Mouse (Mus musculus): ENCODE results near the gene 2210407C18Rik. TPM values are rescaled to one million over a fixed set of nuclear protein-coding genes. Genes with fewer than 3 reads are reported as not detected.

2210407C18Rik gene
- polyA plus RNA-seq, 1 experiment from 2014 or later = not detected

DNA sequence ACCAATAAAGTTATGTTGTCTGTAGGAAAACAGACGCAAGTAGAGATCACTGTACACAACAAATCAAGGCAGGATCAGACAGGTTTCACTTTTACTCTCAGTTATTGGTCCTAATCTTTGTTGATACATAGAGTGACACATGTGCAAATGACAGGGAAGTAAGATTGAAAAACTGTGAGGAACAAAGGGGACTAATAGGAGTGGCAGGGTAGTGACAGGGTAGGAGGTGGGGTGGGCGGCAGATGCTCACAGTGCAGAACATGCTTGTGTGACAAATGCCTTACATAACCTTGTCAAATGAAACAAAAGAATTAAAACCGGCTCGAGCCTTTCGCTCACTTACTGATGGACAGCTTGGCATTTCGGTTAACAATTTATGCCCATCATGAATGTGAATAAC, 2.9 kb upstream of the 2210407C18Rik start:
- no peak overlapping the region for H3K4me2 ChIP-seq (replicated peaks)
- H3K36me3 ChIP-seq = no peaks in the 10 kb centered on the region
- H3K4me3 ChIP-seq = no peak overlapping the region
- no peaks in the 10 kb centered on the region for H3K9me3 ChIP-seq
- 75% methylated on average over 6 of the region's 6 CpGs for WGBS
- H3K9ac ChIP-seq = no peak overlapping the region
- H3K27ac ChIP-seq = no peak overlapping the region
- no peak for ATAC-seq (ENCODE audit: low FRiP score, low read depth)
- H3K27me3 ChIP-seq = no peaks in the 10 kb centered on the region
- H3K4me1 ChIP-seq = no peaks in the 10 kb centered on the region

- ATAC-seq (ENCODE audit: low FRiP score, low read depth) = no peak
- no peak overlapping the region for H3K27ac ChIP-seq
- H3K4me3 ChIP-seq = no peak overlapping the region
- H3K9me3 ChIP-seq = no peaks in the 10 kb centered on the region
- no peaks in the 10 kb centered on the region for H3K27me3 ChIP-seq
- no peaks in the 10 kb centered on the region for H3K4me1 ChIP-seq
- WGBS = 73% methylated on average over 3 of the region's 3 CpGs
- no peak overlapping the region for H3K4me2 ChIP-seq (replicated peaks)
- H3K9ac ChIP-seq = no peak overlapping the region
- no peaks in the 10 kb centered on the region for H3K36me3 ChIP-seq
These were observed 2.5 kb upstream of the 2210407C18Rik start for GRCm38 (mm10) chr11:58618369-58618768.

GRCm38 (mm10) chr11:58614526-58614925, 1.3 kb downstream of the 2210407C18Rik start:
- no peak overlapping the region for H3K9ac ChIP-seq
- no peaks in the 10 kb centered on the region for H3K36me3 ChIP-seq
- no peak overlapping the region for H3K27ac ChIP-seq
- no peak for ATAC-seq (ENCODE audit: low FRiP score, low read depth)
- no peaks in the 10 kb centered on the region for H3K27me3 ChIP-seq
- no peaks in the 10 kb centered on the region for H3K4me1 ChIP-seq
- H3K4me3 ChIP-seq = no peak overlapping the region
- no peak overlapping the region for H3K4me2 ChIP-seq (replicated peaks)
- no peaks in the 10 kb centered on the region for H3K9me3 ChIP-seq

GRCm38 (mm10) chr11:58613359-58613758, 2.5 kb downstream of the 2210407C18Rik start:
- Histone ChIP-seq H3K27me3 (no peaks in the 10 kb centered on the region), H3K4me2 (replicated peaks) (no peak overlapping the region), H3K36me3 (no peaks in the 10 kb centered on the region), H3K4me3 (no peak overlapping the region), H3K27ac (no peak overlapping the region), H3K9ac (no peak overlapping the region), H3K4me1 (no peaks in the 10 kb centered on the region), H3K9me3 (no peaks in the 10 kb centered on the region)
- 53% methylated on average over 3 of the region's 3 CpGs for WGBS
- ATAC-seq (ENCODE audit: low FRiP score, low read depth) = no peak

- Histone ChIP-seq H3K9ac (no peak overlapping the region), H3K27me3 (no peaks in the 10 kb centered on the region), H3K4me3 (no peak overlapping the region), H3K9me3 (no peaks in the 10 kb centered on the region), H3K4me1 (no peaks in the 10 kb centered on the region), H3K27ac (no peak overlapping the region), H3K4me2 (replicated peaks) (no peak overlapping the region), H3K36me3 (no peaks in the 10 kb centered on the region)
- no peak for ATAC-seq (ENCODE audit: low FRiP score, low read depth)
- WGBS = 84% methylated on average over 6 of the region's 6 CpGs
These were observed 8.8 kb downstream of the 2210407C18Rik start for GRCm38 (mm10) chr11:58607030-58607429.

DNA sequence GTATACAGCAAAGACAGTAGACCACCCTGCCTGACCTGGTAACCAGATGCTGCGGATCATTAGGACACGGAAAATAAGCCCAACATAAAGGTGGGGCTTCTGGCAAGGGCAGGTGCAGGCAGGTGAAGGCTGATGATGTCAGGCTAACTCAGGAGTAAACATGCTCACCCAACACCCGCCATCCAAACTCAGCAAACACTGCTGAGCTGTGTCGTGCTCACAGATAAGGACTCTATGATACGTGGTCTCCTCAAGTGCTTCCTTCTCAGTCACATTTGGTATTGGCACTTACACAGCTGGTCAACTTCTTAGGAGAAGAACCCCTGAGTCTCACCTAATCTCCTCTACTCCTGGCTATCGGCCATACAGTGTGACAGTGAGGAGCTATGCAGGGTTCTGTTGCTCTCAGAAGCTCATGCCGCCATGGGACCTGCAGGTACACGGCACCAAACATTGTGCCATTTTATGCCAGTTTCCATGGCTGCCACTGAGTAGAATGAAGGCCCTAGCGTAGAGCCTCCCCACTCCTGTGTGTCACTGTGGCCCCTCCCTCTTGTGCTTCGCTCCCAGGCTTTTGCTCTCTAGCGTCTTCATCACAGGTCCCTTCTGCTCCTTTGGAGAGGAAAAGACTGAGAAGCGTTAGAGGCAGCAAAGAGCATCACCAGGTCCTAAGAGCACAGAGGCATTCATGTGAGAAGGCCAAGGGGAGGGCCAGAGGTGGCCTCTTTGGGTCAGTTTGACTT, 9.5 kb downstream of the 2210407C18Rik start:
- H3K4me2 ChIP-seq (replicated peaks) = no peak overlapping the region
- no peaks in the 10 kb centered on the region for H3K4me1 ChIP-seq
- H3K9me3 ChIP-seq = no peaks in the 10 kb centered on the region
- no peak for ATAC-seq (ENCODE audit: low FRiP score, low read depth)
- no peaks in the 10 kb centered on the region for H3K36me3 ChIP-seq
- 89% methylated on average over 12 of the region's 12 CpGs for WGBS
- H3K9ac ChIP-seq = no peak overlapping the region
- H3K4me3 ChIP-seq = no peak overlapping the region
- no peaks in the 10 kb centered on the region for H3K27me3 ChIP-seq
- H3K27ac ChIP-seq = no peak overlapping the region

- Histone ChIP-seq H3K9ac (no peak overlapping the region), H3K4me2 (replicated peaks) (no peak overlapping the region), H3K36me3 (no peaks in the 10 kb centered on the region), H3K27ac (no peak overlapping the region), H3K4me1 (no peaks in the 10 kb centered on the region), H3K4me3 (no peak overlapping the region), H3K27me3 (no peaks in the 10 kb centered on the region), H3K9me3 (no peaks in the 10 kb centered on the region)
- 86% methylated on average over 3 of the region's 3 CpGs for WGBS
- ATAC-seq (ENCODE audit: low FRiP score, low read depth) = no peak
These were observed 10.6 kb downstream of the 2210407C18Rik start for GRCm38 (mm10) chr11:58605228-58605627.

DNA sequence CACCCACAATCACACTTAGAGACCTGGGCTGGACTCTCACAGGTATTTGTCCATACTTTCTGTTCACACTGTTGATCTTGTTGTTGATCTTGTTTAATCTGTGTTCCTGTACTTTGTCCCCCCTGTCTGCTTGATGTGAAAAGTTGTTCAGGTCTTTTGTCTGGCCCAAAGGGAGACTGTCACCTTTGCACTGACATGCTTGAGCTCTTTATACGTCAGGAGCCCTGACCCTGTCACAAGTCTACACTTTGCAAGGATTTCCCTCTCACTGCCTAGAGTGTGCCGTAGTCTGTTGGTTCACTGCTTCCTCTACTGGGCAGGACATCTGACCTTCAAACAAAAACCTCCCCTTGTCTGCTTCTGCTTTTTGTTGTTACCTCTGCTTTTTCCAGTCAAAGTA, 11.2 kb downstream of the 2210407C18Rik start:
- no peaks in the 10 kb centered on the region for H3K36me3 ChIP-seq
- H3K4me3 ChIP-seq = no peak overlapping the region
- H3K4me1 ChIP-seq = no peaks in the 10 kb centered on the region
- H3K4me2 ChIP-seq (replicated peaks) = no peak overlapping the region
- H3K9ac ChIP-seq = no peak overlapping the region
- ATAC-seq (ENCODE audit: low FRiP score, low read depth) = no peak
- 68% methylated on average over 2 of the region's 2 CpGs for WGBS
- H3K9me3 ChIP-seq = no peaks in the 10 kb centered on the region
- no peaks in the 10 kb centered on the region for H3K27me3 ChIP-seq
- no peak overlapping the region for H3K27ac ChIP-seq

GRCm38 (mm10) chr11:58602800-58603560, 12.9 kb downstream of the 2210407C18Rik start:
- H3K9ac ChIP-seq = no peak overlapping the region
- ATAC-seq (ENCODE audit: low FRiP score, low read depth) = no peak
- H3K27ac ChIP-seq = no peak overlapping the region
- H3K27me3 ChIP-seq = no peaks in the 10 kb centered on the region
- no peak overlapping the region for H3K4me2 ChIP-seq (replicated peaks)
- H3K4me3 ChIP-seq = no peak overlapping the region
- no peaks in the 10 kb centered on the region for H3K9me3 ChIP-seq
- no peaks in the 10 kb centered on the region for H3K4me1 ChIP-seq
- no peaks in the 10 kb centered on the region for H3K36me3 ChIP-seq
- 80% methylated on average over 6 of the region's 6 CpGs for WGBS

DNA sequence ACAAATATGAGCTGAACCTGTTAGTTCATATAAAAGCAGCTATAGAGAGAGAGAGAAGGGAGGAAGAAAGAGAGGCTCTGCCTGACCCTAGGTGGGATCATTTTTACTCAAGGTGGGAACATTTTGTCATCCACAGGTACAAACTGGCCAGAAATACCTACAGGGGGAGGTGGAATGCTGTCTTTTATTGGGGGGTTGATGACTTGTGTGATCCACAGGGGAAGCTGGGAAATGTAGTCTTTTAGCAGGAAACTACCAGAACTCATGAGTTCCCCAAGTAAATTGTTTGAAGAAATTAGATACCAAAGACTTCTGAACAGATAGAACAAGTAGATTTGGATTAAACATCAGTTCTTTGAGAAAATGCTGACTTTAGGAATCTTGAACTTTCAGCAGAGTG, 13.8 kb downstream of the 2210407C18Rik start:
- Histone ChIP-seq H3K27ac (no peak overlapping the region), H3K4me2 (replicated peaks) (no peak overlapping the region), H3K9me3 (no peaks in the 10 kb centered on the region), H3K4me3 (no peak overlapping the region), H3K9ac (no peak overlapping the region), H3K27me3 (no peaks in the 10 kb centered on the region), H3K36me3 (no peaks in the 10 kb centered on the region), H3K4me1 (no peaks in the 10 kb centered on the region)
- ATAC-seq (ENCODE audit: low FRiP score, low read depth) = no peak

DNA sequence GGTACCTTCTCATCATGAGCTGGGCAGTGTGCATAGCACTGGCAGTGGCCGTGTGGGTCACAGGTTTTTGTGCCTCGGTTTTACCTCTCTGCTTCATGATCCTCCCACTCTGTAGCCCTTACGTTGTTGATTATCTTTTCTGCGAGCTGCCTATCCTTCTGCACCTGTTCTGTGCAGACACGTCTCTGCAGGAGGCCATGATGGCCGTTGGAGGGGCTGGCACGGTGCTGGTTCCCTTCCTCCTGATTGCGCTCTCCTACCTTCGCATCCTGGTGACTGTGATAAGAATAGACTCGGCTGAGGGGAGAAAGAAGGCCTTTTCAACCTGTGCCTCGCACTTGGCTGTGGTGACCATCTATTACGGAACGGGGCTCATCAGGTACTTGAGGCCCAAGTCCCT, 18.0 kb downstream of the 2210407C18Rik start:
- ATAC-seq (ENCODE audit: low FRiP score, low read depth) = no peak
- no peaks in the 10 kb centered on the region for H3K9me3 ChIP-seq
- no peak overlapping the region for H3K4me2 ChIP-seq (replicated peaks)
- H3K36me3 ChIP-seq = no peaks in the 10 kb centered on the region
- no peak overlapping the region for H3K4me3 ChIP-seq
- H3K27ac ChIP-seq = no peak overlapping the region
- no peak overlapping the region for H3K9ac ChIP-seq
- no peaks in the 10 kb centered on the region for H3K4me1 ChIP-seq
- 88% methylated on average over 13 of the region's 13 CpGs for WGBS
- no peaks in the 10 kb centered on the region for H3K27me3 ChIP-seq

DNA sequence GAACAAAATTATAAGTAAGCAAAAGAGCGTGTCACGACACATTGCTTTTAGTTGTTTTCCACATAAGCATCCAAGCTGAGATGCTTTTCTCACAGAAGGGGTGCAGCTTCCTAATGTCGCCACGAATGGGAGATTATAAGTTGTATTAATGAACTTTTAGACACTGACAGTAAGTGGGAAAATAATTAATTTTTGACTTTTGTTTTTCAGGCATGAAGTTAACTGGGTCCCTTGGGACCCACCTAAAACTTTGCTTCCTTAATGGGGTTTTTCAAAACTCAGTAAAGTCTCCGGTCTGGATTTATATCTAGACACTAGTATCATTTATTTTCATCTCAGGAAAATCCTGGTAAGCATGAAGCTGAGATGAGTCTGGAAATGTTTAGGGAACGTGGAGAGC, 21.1 kb downstream of the 2210407C18Rik start, which contains the start of gene Olfr324:
Gene Olfr324, plus strand, starts transcription at position 301 of the 400 bp plus-strand sequence.
- Histone ChIP-seq H3K27ac (no peak within 1 kb of the TSS), H3K4me2 (replicated peaks) (no peak within 1 kb of the TSS), H3K9me3 (0 out of 2 replicates have a peak, but pooled peaks cover 2% of the 10 kb centered on the region), H3K4me3 (no peak within 1 kb of the TSS), H3K36me3 (no peaks in the 10 kb centered on the region), H3K4me1 (no peaks in the 10 kb centered on the region), H3K9ac (no peak within 1 kb of the TSS), H3K27me3 (no peaks in the 10 kb centered on the region)
- WGBS = 75% methylated on average over 6 of the region's 6 CpGs
- ATAC-seq (ENCODE audit: low FRiP score, low read depth) = no peak

Measured in limb, embryonic 13.5 days (tissue).